Mouse (Mus musculus): Measurements from ENCODE around the gene Tbx19. TPM values are rescaled to one million over a fixed set of nuclear protein-coding genes. Genes with fewer than 3 reads are reported as not detected.

Gene Tbx19
- polyA plus RNA-seq, 1 experiment from 2014 or later: not detected

DNA sequence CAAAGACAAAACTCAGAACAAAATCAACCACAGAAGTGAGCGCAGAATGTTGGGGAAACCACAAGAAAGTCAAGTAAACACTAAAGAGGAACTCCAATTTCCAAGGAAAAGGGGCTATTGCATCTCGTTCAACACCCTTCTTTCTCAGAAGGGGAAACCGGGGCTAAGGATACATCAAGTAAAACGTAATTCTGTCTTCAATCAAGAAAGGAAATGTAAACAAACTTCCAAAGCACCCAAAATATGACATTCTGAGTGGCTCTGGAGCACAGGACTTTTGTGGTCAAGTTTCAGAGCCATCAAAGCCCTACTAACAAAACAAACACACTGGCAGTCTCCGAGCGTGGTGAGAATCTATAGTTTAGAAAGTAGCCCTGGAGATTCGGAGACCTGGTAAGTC, 32.9 kb upstream of the Tbx19 start:
- ATAC-seq (ENCODE audit: insufficient number of reproducible peaks, low FRiP score): no peak
- Histone ChIP-seq H3K36me3 (no peaks in the 10 kb centered on the region), H3K4me3 (peak overlapping the region; percentile 65), H3K27ac (ENCODE audit: poor library complexity, severe bottlenecking) (peak overlapping the region; percentile 82), H3K9me3 (replicated peaks) (no peaks in the 10 kb centered on the region), H3K9ac (peak overlapping the region; percentile 85), H3K4me2 (peak overlapping the region; percentile 73), H3K27me3 (replicated peaks) (no peaks in the 10 kb centered on the region), H3K4me1 (replicated peaks) (peaks cover 27% of the 10 kb centered on the region)
- WGBS: 8% methylated on average over 7 of the region's 7 CpGs

- peak overlapping the region; percentile 65 for H3K4me3 ChIP-seq
- WGBS: 36% methylated on average over 10 of the region's 10 CpGs
- peak overlapping the region; percentile 73 for H3K4me2 ChIP-seq
- ATAC-seq (ENCODE audit: insufficient number of reproducible peaks, low FRiP score): no peak
- H3K9ac ChIP-seq: peak overlapping the region; percentile 85
- H3K4me1 ChIP-seq (replicated peaks): peaks cover 33% of the 10 kb centered on the region
- H3K9me3 ChIP-seq (replicated peaks): no peaks in the 10 kb centered on the region
- H3K27ac ChIP-seq (ENCODE audit: poor library complexity, severe bottlenecking): peak overlapping the region; percentile 82
- H3K27me3 ChIP-seq (replicated peaks): no peaks in the 10 kb centered on the region
- H3K36me3 ChIP-seq: no peaks in the 10 kb centered on the region
Observed at GRCm38 (mm10) chr1:165192714-165193264, 32.2 kb upstream of the Tbx19 start.

DNA sequence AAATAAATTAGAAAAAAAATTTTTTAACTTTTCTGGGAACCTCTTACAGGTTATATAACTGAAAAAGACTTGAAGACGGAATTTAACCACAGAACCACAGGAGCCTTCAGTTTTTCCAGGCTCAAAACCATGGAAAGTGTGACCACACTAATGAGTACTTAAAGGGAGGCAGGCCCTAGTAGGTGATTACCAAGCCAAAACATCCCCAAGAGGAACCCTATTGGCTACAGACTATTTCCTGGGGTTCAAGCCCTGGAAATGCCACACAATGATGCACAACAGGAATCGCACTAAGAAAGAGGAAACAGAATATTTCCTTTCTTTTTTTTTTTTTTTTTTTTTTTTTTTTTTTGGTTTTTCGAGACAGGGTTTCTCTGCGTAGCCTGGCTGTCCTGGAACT, 31.5 kb upstream of the Tbx19 start:
- H3K4me1 ChIP-seq (replicated peaks): peaks cover 33% of the 10 kb centered on the region
- ATAC-seq (ENCODE audit: insufficient number of reproducible peaks, low FRiP score): no peak

DNA sequence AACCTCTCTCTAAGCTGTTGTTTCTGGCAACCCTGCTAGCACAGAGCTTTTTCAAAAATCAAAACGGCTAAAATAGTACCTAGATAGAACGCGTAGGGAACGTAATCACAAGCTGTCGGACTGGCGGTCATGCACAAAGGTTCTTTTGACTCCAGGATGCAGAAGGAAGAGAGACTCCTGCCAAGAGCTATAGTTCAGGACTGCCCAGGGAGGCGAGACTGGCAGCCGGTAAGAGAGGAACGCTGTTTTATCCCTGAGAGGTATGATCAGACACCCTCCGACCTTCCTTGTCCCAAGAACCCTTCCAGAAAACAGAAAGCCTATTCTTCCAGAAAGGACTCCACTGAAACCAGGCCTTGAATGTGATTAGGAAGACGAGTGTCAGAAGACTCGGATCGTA, 31.0 kb upstream of the Tbx19 start:
- no peak for ATAC-seq (ENCODE audit: insufficient number of reproducible peaks, low FRiP score)
- peaks cover 5% of the 10 kb centered on the region for H3K36me3 ChIP-seq
- H3K9ac ChIP-seq: no peak overlapping the region
- peak overlapping the region; percentile 7 for H3K4me3 ChIP-seq
- WGBS: 51% methylated on average over 13 of the region's 13 CpGs
- H3K4me2 ChIP-seq: peak overlapping the region; percentile 38
- H3K27ac ChIP-seq (ENCODE audit: poor library complexity, severe bottlenecking): peak overlapping the region; percentile 71
- no peaks in the 10 kb centered on the region for H3K9me3 ChIP-seq (replicated peaks)
- peaks cover 38% of the 10 kb centered on the region for H3K4me1 ChIP-seq (replicated peaks)
- H3K27me3 ChIP-seq (replicated peaks): no peaks in the 10 kb centered on the region

More for the DNA sequence above, 31.5 kb upstream of the Tbx19 start:
- Histone ChIP-seq H3K27ac (ENCODE audit: poor library complexity, severe bottlenecking) (peak overlapping the region; percentile 71), H3K9ac (no peak overlapping the region), H3K4me3 (0 out of 2 replicates have a peak overlapping the region, but pooled peaks have one; percentile 7), H3K36me3 (no peaks in the 10 kb centered on the region; the same call in 1 of the 2 replicates), H3K27me3 (replicated peaks) (no peaks in the 10 kb centered on the region), H3K4me2 (peak overlapping the region; percentile 38; the same call in 1 of the 2 replicates), H3K9me3 (replicated peaks) (no peaks in the 10 kb centered on the region)
- 71% methylated on average over 4 of the region's 4 CpGs for WGBS

GRCm38 (mm10) chr1:165190571-165191273, 30.1 kb upstream of the Tbx19 start:
- no peaks in the 10 kb centered on the region for H3K27me3 ChIP-seq (replicated peaks)
- no peak for ATAC-seq (ENCODE audit: insufficient number of reproducible peaks, low FRiP score)
- no peak overlapping the region for H3K9ac ChIP-seq
- H3K4me3 ChIP-seq: no peak overlapping the region
- peak overlapping the region; percentile 38 for H3K4me2 ChIP-seq
- H3K27ac ChIP-seq (ENCODE audit: poor library complexity, severe bottlenecking): peak overlapping the region; percentile 71
- H3K4me1 ChIP-seq (replicated peaks): peaks cover 44% of the 10 kb centered on the region
- H3K9me3 ChIP-seq (replicated peaks): no peaks in the 10 kb centered on the region
- H3K36me3 ChIP-seq: peaks cover 9% of the 10 kb centered on the region
- WGBS: 86% methylated on average over 10 of the region's 10 CpGs

- H3K9me3 ChIP-seq (replicated peaks): no peaks in the 10 kb centered on the region
- H3K4me1 ChIP-seq (replicated peaks): peaks cover 48% of the 10 kb centered on the region
- no peak overlapping the region for H3K4me3 ChIP-seq
- no peaks in the 10 kb centered on the region for H3K27me3 ChIP-seq (replicated peaks)
- 0 out of 2 replicates have a peak overlapping the region, but pooled peaks have one; percentile 71 for H3K27ac ChIP-seq (ENCODE audit: poor library complexity, severe bottlenecking)
- H3K4me2 ChIP-seq: no peak overlapping the region
- peaks cover 9% of the 10 kb centered on the region for H3K36me3 ChIP-seq
- 72% methylated on average over 6 of the region's 6 CpGs for WGBS
- ATAC-seq (ENCODE audit: insufficient number of reproducible peaks, low FRiP score): no peak
- H3K9ac ChIP-seq: no peak overlapping the region
Observed at GRCm38 (mm10) chr1:165190068-165190467, 29.5 kb upstream of the Tbx19 start.

DNA sequence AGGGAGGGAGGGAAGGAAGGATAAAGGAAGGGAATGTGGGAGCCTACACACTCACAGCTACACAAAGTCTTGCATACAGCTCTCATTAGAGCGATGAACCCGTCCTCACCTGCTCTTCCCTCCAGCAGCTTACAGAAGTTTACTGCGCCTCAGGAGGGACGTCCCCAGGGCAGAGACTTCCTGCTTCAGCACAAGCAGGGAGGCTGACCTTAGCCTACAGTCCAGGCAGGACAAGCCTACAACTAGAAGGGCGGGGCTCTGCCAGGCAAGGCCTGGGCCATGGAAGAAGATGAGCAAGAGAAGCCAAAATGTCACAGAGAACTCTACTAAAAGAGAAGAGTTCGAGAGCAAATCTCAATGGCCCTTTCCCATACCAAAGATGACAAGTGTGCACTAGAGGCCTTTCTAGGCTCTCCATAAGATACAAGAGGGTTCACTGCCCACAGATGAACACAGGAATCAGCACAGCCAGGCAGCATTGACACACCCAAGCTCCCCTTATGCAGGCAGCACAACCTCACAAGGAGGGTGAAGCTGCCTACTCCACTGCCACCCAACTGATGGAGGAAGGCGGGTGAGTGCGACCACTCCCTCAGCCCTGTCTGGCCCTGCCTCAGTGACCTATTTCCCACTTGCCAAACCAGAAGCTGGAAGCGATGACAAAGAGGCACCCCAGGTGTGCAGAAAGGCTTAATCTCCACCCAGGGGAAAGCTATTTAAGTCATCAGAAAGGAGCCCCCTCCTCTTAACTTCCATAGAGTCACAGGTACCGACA, 28.4 kb upstream of the Tbx19 start:
- Histone ChIP-seq H3K4me2 (no peak overlapping the region), H3K4me3 (no peak overlapping the region), H3K9me3 (replicated peaks) (no peaks in the 10 kb centered on the region), H3K27me3 (replicated peaks) (no peaks in the 10 kb centered on the region), H3K27ac (ENCODE audit: poor library complexity, severe bottlenecking) (no peak overlapping the region), H3K36me3 (peaks cover 17% of the 10 kb centered on the region), H3K9ac (no peak overlapping the region), H3K4me1 (replicated peaks) (peaks cover 54% of the 10 kb centered on the region)
- 80% methylated on average over 10 of the region's 10 CpGs for WGBS
- ATAC-seq (ENCODE audit: insufficient number of reproducible peaks, low FRiP score): no peak

- ATAC-seq (ENCODE audit: insufficient number of reproducible peaks, low FRiP score): no peak
- 66% methylated on average over 5 of the region's 5 CpGs for WGBS
Observed at GRCm38 (mm10) chr1:165187357-165187756, 26.8 kb upstream of the Tbx19 start.

GRCm38 (mm10) chr1:165186491-165186890, 25.9 kb upstream of the Tbx19 start:
- H3K4me2 ChIP-seq: no peak overlapping the region
- H3K27me3 ChIP-seq (replicated peaks): no peaks in the 10 kb centered on the region
- H3K27ac ChIP-seq (ENCODE audit: poor library complexity, severe bottlenecking): no peak overlapping the region
- peaks cover 46% of the 10 kb centered on the region for H3K4me1 ChIP-seq (replicated peaks)
- peaks cover 41% of the 10 kb centered on the region for H3K36me3 ChIP-seq
- H3K9ac ChIP-seq: no peak overlapping the region
- H3K4me3 ChIP-seq: no peak overlapping the region
- 66% methylated on average over 12 of the region's 12 CpGs for WGBS
- ATAC-seq (ENCODE audit: insufficient number of reproducible peaks, low FRiP score): no peak
- no peaks in the 10 kb centered on the region for H3K9me3 ChIP-seq (replicated peaks)

More at GRCm38 (mm10) chr1:165187357-165187756, 26.8 kb upstream of the Tbx19 start:
- Histone ChIP-seq H3K27ac (ENCODE audit: poor library complexity, severe bottlenecking) (no peak overlapping the region), H3K9me3 (replicated peaks) (no peaks in the 10 kb centered on the region), H3K4me3 (no peak overlapping the region), H3K9ac (no peak overlapping the region), H3K36me3 (peaks cover 33% of the 10 kb centered on the region), H3K4me2 (no peak overlapping the region), H3K27me3 (replicated peaks) (no peaks in the 10 kb centered on the region), H3K4me1 (replicated peaks) (peaks cover 46% of the 10 kb centered on the region)

DNA sequence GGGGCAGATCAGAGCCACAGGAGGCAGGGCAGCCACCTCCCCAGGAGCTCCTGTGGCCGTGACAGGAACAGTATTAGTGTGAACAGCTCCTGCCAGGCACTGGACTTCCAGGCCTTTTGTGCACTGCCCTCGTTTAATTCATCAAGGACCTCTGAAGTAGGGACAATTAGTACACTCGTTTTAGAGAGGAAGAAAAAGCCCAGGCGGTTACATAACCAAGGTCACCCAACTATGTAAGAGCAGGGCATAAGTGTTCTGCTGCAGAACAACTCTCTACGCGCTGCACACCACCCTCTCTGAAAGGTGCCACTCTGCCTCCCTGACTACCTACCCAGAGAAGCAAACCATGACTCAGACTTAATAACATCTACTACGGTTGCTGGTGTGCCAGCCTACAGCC, 24.5 kb upstream of the Tbx19 start:
- Histone ChIP-seq H3K9me3 (replicated peaks) (no peaks in the 10 kb centered on the region), H3K4me3 (no peak overlapping the region), H3K9ac (no peak overlapping the region), H3K4me1 (replicated peaks) (peaks cover 43% of the 10 kb centered on the region), H3K27me3 (replicated peaks) (no peaks in the 10 kb centered on the region), H3K27ac (ENCODE audit: poor library complexity, severe bottlenecking) (no peak overlapping the region), H3K36me3 (peaks cover 47% of the 10 kb centered on the region), H3K4me2 (no peak overlapping the region)
- 69% methylated on average over 7 of the region's 7 CpGs for WGBS
- no peak for ATAC-seq (ENCODE audit: insufficient number of reproducible peaks, low FRiP score)

- Histone ChIP-seq H3K4me2 (no peak overlapping the region), H3K36me3 (peaks cover 56% of the 10 kb centered on the region), H3K27ac (ENCODE audit: poor library complexity, severe bottlenecking) (no peak overlapping the region), H3K27me3 (replicated peaks) (no peaks in the 10 kb centered on the region), H3K9me3 (replicated peaks) (no peaks in the 10 kb centered on the region), H3K4me1 (replicated peaks) (peaks cover 38% of the 10 kb centered on the region), H3K9ac (no peak overlapping the region), H3K4me3 (no peak overlapping the region)
- 81% methylated on average over 3 of the region's 3 CpGs for WGBS
- ATAC-seq (ENCODE audit: insufficient number of reproducible peaks, low FRiP score): no peak
Observed at GRCm38 (mm10) chr1:165184178-165184577, 23.6 kb upstream of the Tbx19 start.
